Mouse (Mus musculus): ENCODE results near the gene Amelx. TPM values are rescaled to one million over a fixed set of nuclear protein-coding genes. Genes with fewer than 3 reads are reported as not detected.

Amelx gene
- total and polyA plus RNA-seq, 3 experiments = not detected

DNA sequence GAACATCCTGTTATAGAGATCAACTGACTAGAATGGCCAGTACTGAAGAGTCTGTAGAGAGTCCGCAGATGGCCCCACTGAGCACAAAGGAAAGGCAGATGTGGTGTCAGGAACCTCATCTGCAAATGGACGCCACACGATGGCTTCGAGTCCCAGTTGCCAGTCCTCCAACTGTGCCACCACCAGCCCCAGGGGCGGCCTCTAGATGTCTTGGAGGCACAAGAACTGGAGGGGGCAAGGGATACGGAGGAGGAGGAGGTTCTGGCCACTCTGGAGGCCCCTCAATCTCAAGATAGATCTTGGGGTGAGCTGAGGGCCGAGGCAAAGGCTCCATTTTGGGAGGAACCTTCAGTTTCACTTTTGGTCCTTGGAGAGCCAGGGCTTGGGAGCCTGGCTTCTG lies 47.2 kb downstream of the Amelx start:
- Histone ChIP-seq H3K79me2 (ENCODE audit: control insufficient read depth, insufficient read depth, low read length, poor library complexity) (no peaks in the 10 kb centered on the region), H3K9ac (ENCODE audit: control insufficient read depth, low read depth, low read length, poor library complexity, severe bottlenecking) (no peak overlapping the region), H3K4me1 (ENCODE audit: control insufficient read depth in 1 of 2, insufficient read depth in 2 of 2, low read length in 2 of 2) (no peaks in the 10 kb centered on the region), H3K36me3 (ENCODE audit: control insufficient read depth in 1 of 2, insufficient read depth in 2 of 2, low read length in 2 of 2) (no peaks in the 10 kb centered on the region), H3K4me3 (ENCODE audit: control insufficient read depth in 1 of 2, insufficient read depth in 1 of 2, low read depth in 2 of 2, low read length in 2 of 2) (no peak overlapping the region), H3K9me3 (replicated peaks; ENCODE audit: insufficient read depth, low read length) (no peaks in the 10 kb centered on the region), H3K27ac (ENCODE audit: control insufficient read depth, low read depth, low read length) (no peak overlapping the region), H3K27me3 (ENCODE audit: control insufficient read depth in 1 of 2, insufficient read depth in 2 of 2, low read length in 2 of 2) (no peaks in the 10 kb centered on the region)
- DNase-seq (ENCODE audit: low read depth, low spot score) = no peak
- TF ChIP-seq POLR2A (IDR thresholded peaks at IDR 0.05; ENCODE audit: control insufficient read depth in 1 of 2, insufficient read depth in 1 of 2, low read depth in 1 of 2, low read length in 2 of 2, poor library complexity in 1 of 2) = no peak
- no peak for TF ChIP-seq CTCF (IDR thresholded peaks at IDR 0.05 in 2 of 3, conservative IDR thresholded peaks at IDR 0.05 in 1 of 3; ENCODE audit: control insufficient read depth in 1 of 3, insufficient read depth in 1 of 3, low read depth in 2 of 3, low read length in 3 of 3, poor library complexity in 1 of 3, severe bottlenecking in 1 of 3)
- no peak for TF ChIP-seq MEF2A (IDR thresholded peaks at IDR 0.05; ENCODE audit: extremely low read depth, insufficient replicate concordance, low read depth, low read length, poor library complexity, severe bottlenecking)
- no peak for TF ChIP-seq HCFC1 (IDR thresholded peaks at IDR 0.05; ENCODE audit: low read depth, low read length)
- no peak for TF ChIP-seq SMC3 (IDR thresholded peaks at IDR 0.05; ENCODE audit: low read depth, low read length)
- no peak for TF ChIP-seq MAFK (IDR thresholded peaks at IDR 0.05; ENCODE audit: borderline replicate concordance, low read depth, low read length)
- TF ChIP-seq ELF1 (IDR thresholded peaks at IDR 0.05; ENCODE audit: low read depth, low read length) = no peak
- no peak for TF ChIP-seq MAZ (IDR thresholded peaks at IDR 0.05; ENCODE audit: low read depth, low read length)
- no peak for TF ChIP-seq MYB (IDR thresholded peaks at IDR 0.05; ENCODE audit: low read depth, low read length)
- no peak for TF ChIP-seq UBTF (IDR thresholded peaks at IDR 0.05; ENCODE audit: borderline replicate concordance, insufficient read depth, low read depth, low read length)
- no peak for TF ChIP-seq KAT2A (conservative IDR thresholded peaks at IDR 0.05; ENCODE audit: low read depth, low read length)
- TF ChIP-seq MXI1 (IDR thresholded peaks at IDR 0.05; ENCODE audit: low read depth, low read length) = no peak
- TF ChIP-seq ZKSCAN1 (IDR thresholded peaks at IDR 0.05; ENCODE audit: low read depth, low read length) = no peak

Other genes starting within 250 kb of the Amelx start
- 70.5 and 78.1 TPM in 2 replicates for gene Hccs, start 133.2 kb upstream of the Amelx start, total RNA-seq (2012; rRNA removed)
- 10 to 100 TPM in 1 of 2 experiments, not detected in 1; 67.0 TPM for gene Hccs, start 133.2 kb upstream of the Amelx start, polyA plus RNA-seq (2012; ENCODE audit: insufficient read depth in 1 of 2, insufficient read length in 2 of 2, low read depth in 1 of 2, low replicate concordance in 2 of 2, missing spikeins in 1 of 2)

Data from MEL (cell line).